Mouse (Mus musculus): ENCODE results near the gene Pds5a.

DNA sequence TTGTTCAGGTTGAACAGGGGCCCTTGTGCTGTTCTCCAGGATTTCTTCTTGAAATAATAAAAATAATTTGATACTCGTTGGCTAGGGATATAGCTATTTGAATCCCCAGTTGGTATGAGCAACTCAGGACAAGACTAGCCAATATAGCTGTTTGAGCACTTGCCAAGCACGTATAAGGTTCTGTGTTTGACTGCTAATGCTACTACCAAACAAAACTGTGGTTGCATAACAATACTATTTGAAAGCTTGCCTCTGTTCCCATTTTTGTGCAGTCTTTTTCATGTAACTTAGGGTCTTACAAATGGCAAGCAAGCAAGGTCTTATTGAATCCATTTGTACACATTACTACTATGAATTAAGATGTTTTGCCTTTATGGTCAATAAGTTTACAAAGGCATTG, 122.2 kb downstream of the Pds5a start:
- no peak for TF ChIP-seq CTCF (IDR thresholded peaks at IDR 0.05; ENCODE audit: low read depth)
- TF ChIP-seq EP300 (IDR thresholded peaks at IDR 0.05; ENCODE audit: low read depth): no peak

Data from liver, postnatal 0 days (tissue).